Mouse (Mus musculus): ENCODE data around the gene Tuba8. TPM values are rescaled to one million over a fixed set of nuclear protein-coding genes. Genes with fewer than 3 reads are reported as not detected.

Tuba8 gene
- polyA plus RNA-seq, 1 experiment from 2014 or later = 0.35 TPM

GRCm38 (mm10) chr6:121218002-121218401 is 7.5 kb downstream of the Tuba8 start:
- WGBS = 95% methylated on average over 7 of the region's 7 CpGs

DNA sequence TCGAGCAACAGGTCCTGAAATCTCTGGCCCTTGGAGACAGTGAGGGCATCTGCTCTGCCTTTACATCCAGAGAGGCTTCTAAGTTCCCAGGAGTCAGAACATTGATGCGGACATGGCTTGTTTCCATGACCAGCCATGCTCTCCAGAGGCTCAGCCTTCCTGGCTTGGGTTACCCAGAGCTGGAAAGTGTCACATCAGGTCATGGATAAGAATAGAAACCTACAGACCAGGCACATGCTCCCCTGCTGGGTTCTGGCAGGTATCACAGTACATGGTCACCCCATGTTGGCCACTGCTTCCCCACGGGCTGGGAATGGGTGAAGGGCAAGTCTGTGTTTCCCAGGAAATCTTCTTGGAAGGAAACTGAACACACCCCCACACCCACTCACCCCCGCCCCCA is 8.9 kb downstream of the Tuba8 start:
- H3K4me1 ChIP-seq (replicated peaks; ENCODE audit: control insufficient read depth, insufficient read depth, low read length) = no peaks in the 10 kb centered on the region
- WGBS = 73% methylated on average over 4 of the region's 4 CpGs
- no peak overlapping the region for H3K27ac ChIP-seq (ENCODE audit: low read depth, low read length)
- ATAC-seq (replicated peaks; ENCODE audit: low FRiP score) = no peak
- no peaks in the 10 kb centered on the region for H3K27me3 ChIP-seq (ENCODE audit: control insufficient read depth, insufficient read depth, low read length)
- no peak overlapping the region for H3K4me2 ChIP-seq (ENCODE audit: low read depth, low read length, severe bottlenecking)
- no peak overlapping the region for H3K4me3 ChIP-seq (ENCODE audit: low read depth, low read length)
- H3K9ac ChIP-seq (ENCODE audit: low read length) = no peak overlapping the region
- no peaks in the 10 kb centered on the region for H3K9me3 ChIP-seq (ENCODE audit: control insufficient read depth, low read length)
- no peak for DNase-seq (ENCODE audit: low spot score)
- no peaks in the 10 kb centered on the region for H3K36me3 ChIP-seq (ENCODE audit: control insufficient read depth, insufficient read depth, low read length)

More at GRCm38 (mm10) chr6:121218002-121218401, 7.5 kb downstream of the Tuba8 start:
- no peaks in the 10 kb centered on the region for H3K27me3 ChIP-seq (ENCODE audit: control insufficient read depth, insufficient read depth, low read length)
- no peak for ATAC-seq (replicated peaks; ENCODE audit: low FRiP score)
- DNase-seq (ENCODE audit: low spot score) = no peak
- no peaks in the 10 kb centered on the region for H3K9me3 ChIP-seq (ENCODE audit: control insufficient read depth, low read length)
- no peaks in the 10 kb centered on the region for H3K4me1 ChIP-seq (replicated peaks; ENCODE audit: control insufficient read depth, insufficient read depth, low read length)
- H3K36me3 ChIP-seq (ENCODE audit: control insufficient read depth, insufficient read depth, low read length) = no peaks in the 10 kb centered on the region
- H3K4me3 ChIP-seq (ENCODE audit: low read depth, low read length) = no peak overlapping the region
- H3K4me2 ChIP-seq (ENCODE audit: low read depth, low read length, severe bottlenecking) = no peak overlapping the region
- no peak overlapping the region for H3K9ac ChIP-seq (ENCODE audit: low read length)
- no peak overlapping the region for H3K27ac ChIP-seq (ENCODE audit: low read depth, low read length)

DNA sequence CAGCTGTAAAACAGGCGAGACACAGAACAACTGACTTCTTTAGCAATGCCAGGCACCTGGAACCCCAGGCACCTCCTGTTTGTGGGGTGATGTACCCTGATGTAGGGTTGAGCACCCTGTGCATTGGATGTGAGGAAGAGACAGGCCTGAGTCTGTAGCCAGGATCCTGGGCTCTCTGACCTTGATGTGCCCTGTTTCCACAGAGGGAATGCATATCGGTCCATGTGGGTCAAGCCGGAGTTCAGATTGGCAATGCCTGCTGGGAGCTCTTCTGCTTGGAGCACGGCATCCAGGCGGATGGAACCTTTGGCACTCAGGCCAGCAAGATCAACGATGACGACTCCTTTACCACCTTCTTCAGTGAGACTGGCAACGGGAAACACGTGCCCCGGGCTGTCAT is 9.7 kb downstream of the Tuba8 start:
- H3K4me2 ChIP-seq (ENCODE audit: low read depth, low read length, severe bottlenecking) = no peak overlapping the region
- DNase-seq (ENCODE audit: low spot score) (no peak), ATAC-seq (replicated peaks; ENCODE audit: low FRiP score) (no peak)
- no peaks in the 10 kb centered on the region for H3K36me3 ChIP-seq (ENCODE audit: control insufficient read depth, insufficient read depth, low read length)
- WGBS = 87% methylated on average over 10 of the region's 10 CpGs
- no peaks in the 10 kb centered on the region for H3K27me3 ChIP-seq (ENCODE audit: control insufficient read depth, insufficient read depth, low read length)
- no peaks in the 10 kb centered on the region for H3K4me1 ChIP-seq (replicated peaks; ENCODE audit: control insufficient read depth, insufficient read depth, low read length)
- no peak overlapping the region for H3K4me3 ChIP-seq (ENCODE audit: low read depth, low read length)
- H3K9me3 ChIP-seq (ENCODE audit: control insufficient read depth, low read length) = no peaks in the 10 kb centered on the region
- H3K9ac ChIP-seq (ENCODE audit: low read length) = no peak overlapping the region
- H3K27ac ChIP-seq (ENCODE audit: low read depth, low read length) = no peak overlapping the region

DNA sequence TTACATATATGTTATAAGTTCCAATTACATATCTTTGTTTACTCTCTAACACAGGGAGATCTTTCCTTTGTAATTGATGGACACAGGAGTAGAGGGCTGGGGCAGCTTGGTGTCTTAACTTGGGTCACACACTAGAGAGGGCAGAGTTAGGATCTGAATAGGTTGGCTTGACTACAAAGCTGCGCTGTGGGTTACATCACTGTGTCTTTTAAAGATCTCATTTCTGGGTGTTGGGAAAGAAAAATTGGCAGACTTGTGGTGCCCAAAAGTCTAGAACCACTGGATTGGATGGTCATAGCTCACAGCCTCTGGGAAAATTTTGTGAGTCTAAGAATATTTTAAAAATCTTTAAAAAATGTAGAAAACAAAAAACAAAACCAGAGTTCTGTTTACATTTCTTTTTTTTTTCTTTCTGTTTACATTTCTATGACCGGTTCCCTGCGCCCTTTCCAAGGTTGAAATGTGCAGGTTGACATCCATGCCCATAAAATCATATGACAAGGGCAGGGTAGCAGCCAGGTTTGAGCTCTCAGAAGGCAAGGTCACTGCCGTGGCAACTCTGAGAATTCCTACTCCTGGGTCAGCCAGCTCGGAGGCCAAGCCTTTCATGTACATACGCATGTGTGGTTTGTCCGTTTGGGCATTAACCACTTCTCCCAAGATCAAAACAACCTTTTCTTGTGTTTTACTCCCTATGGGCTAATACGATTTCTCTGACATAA is 11.5 kb downstream of the Tuba8 start:
- Histone ChIP-seq H3K4me3 (ENCODE audit: low read depth, low read length) (no peak overlapping the region), H3K4me2 (ENCODE audit: low read depth, low read length, severe bottlenecking) (no peak overlapping the region), H3K9ac (ENCODE audit: low read length) (no peak overlapping the region), H3K27me3 (ENCODE audit: control insufficient read depth, insufficient read depth, low read length) (no peaks in the 10 kb centered on the region), H3K4me1 (replicated peaks; ENCODE audit: control insufficient read depth, insufficient read depth, low read length) (no peaks in the 10 kb centered on the region), H3K9me3 (ENCODE audit: control insufficient read depth, low read length) (no peaks in the 10 kb centered on the region), H3K36me3 (ENCODE audit: control insufficient read depth, insufficient read depth, low read length) (no peaks in the 10 kb centered on the region), H3K27ac (ENCODE audit: low read depth, low read length) (no peak overlapping the region)
- 90% methylated on average over 8 of the region's 8 CpGs for WGBS
- no peak for DNase-seq (ENCODE audit: low spot score)
- ATAC-seq (replicated peaks; ENCODE audit: low FRiP score) = no peak

- H3K4me2 ChIP-seq (ENCODE audit: low read depth, low read length, severe bottlenecking) = no peak overlapping the region
- 93% methylated on average over 14 of the region's 14 CpGs for WGBS
Measured at GRCm38 (mm10) chr6:121223001-121223400, 12.5 kb downstream of the Tuba8 start.

GRCm38 (mm10) chr6:121224067-121224466 is 13.6 kb downstream of the Tuba8 start:
- Histone ChIP-seq H3K9me3 (ENCODE audit: control insufficient read depth, low read length) (no peaks in the 10 kb centered on the region), H3K4me3 (ENCODE audit: low read depth, low read length) (no peak overlapping the region), H3K9ac (ENCODE audit: low read length) (no peak overlapping the region), H3K27ac (ENCODE audit: low read depth, low read length) (no peak overlapping the region), H3K27me3 (ENCODE audit: control insufficient read depth, insufficient read depth, low read length) (no peaks in the 10 kb centered on the region), H3K4me2 (ENCODE audit: low read depth, low read length, severe bottlenecking) (no peak overlapping the region), H3K4me1 (replicated peaks; ENCODE audit: control insufficient read depth, insufficient read depth, low read length) (no peaks in the 10 kb centered on the region), H3K36me3 (ENCODE audit: control insufficient read depth, insufficient read depth, low read length) (no peaks in the 10 kb centered on the region)
- DNase-seq (ENCODE audit: low spot score) (no peak), ATAC-seq (replicated peaks; ENCODE audit: low FRiP score) (no peak)
- 77% methylated on average over 5 of the region's 5 CpGs for WGBS

More at GRCm38 (mm10) chr6:121223001-121223400, 12.5 kb downstream of the Tuba8 start:
- no peak overlapping the region for H3K9ac ChIP-seq (ENCODE audit: low read length)
- H3K27me3 ChIP-seq (ENCODE audit: control insufficient read depth, insufficient read depth, low read length) = no peaks in the 10 kb centered on the region
- no peak for DNase-seq (ENCODE audit: low spot score)
- H3K36me3 ChIP-seq (ENCODE audit: control insufficient read depth, insufficient read depth, low read length) = no peaks in the 10 kb centered on the region
- ATAC-seq (replicated peaks; ENCODE audit: low FRiP score) = no peak
- no peaks in the 10 kb centered on the region for H3K4me1 ChIP-seq (replicated peaks; ENCODE audit: control insufficient read depth, insufficient read depth, low read length)
- H3K4me3 ChIP-seq (ENCODE audit: low read depth, low read length) = no peak overlapping the region
- H3K27ac ChIP-seq (ENCODE audit: low read depth, low read length) = no peak overlapping the region
- H3K9me3 ChIP-seq (ENCODE audit: control insufficient read depth, low read length) = no peaks in the 10 kb centered on the region

- no peaks in the 10 kb centered on the region for H3K27me3 ChIP-seq (ENCODE audit: control insufficient read depth, insufficient read depth, low read length)
- WGBS = 45% methylated on average over 6 of the region's 6 CpGs
- H3K4me3 ChIP-seq (ENCODE audit: low read depth, low read length) = no peak overlapping the region
- H3K9me3 ChIP-seq (ENCODE audit: control insufficient read depth, low read length) = no peaks in the 10 kb centered on the region
- DNase-seq (ENCODE audit: low spot score) = no peak
- H3K9ac ChIP-seq (ENCODE audit: low read length) = no peak overlapping the region
- no peaks in the 10 kb centered on the region for H3K4me1 ChIP-seq (replicated peaks; ENCODE audit: control insufficient read depth, insufficient read depth, low read length)
- no peak overlapping the region for H3K4me2 ChIP-seq (ENCODE audit: low read depth, low read length, severe bottlenecking)
- no peaks in the 10 kb centered on the region for H3K36me3 ChIP-seq (ENCODE audit: control insufficient read depth, insufficient read depth, low read length)
- no peak for ATAC-seq (replicated peaks; ENCODE audit: low FRiP score)
- no peak overlapping the region for H3K27ac ChIP-seq (ENCODE audit: low read depth, low read length)
Measured at GRCm38 (mm10) chr6:121224993-121225392, 14.5 kb downstream of the Tuba8 start.

GRCm38 (mm10) chr6:121226043-121226442 is 15.5 kb downstream of the Tuba8 start:
- WGBS = 72% methylated on average over 4 of the region's 4 CpGs
- DNase-seq (ENCODE audit: low spot score) (no peak), ATAC-seq (replicated peaks; ENCODE audit: low FRiP score) (no peak)
- H3K4me2 ChIP-seq (ENCODE audit: low read depth, low read length, severe bottlenecking) = no peak overlapping the region
- no peaks in the 10 kb centered on the region for H3K9me3 ChIP-seq (ENCODE audit: control insufficient read depth, low read length)
- no peak overlapping the region for H3K9ac ChIP-seq (ENCODE audit: low read length)
- no peak overlapping the region for H3K27ac ChIP-seq (ENCODE audit: low read depth, low read length)
- no peaks in the 10 kb centered on the region for H3K27me3 ChIP-seq (ENCODE audit: control insufficient read depth, insufficient read depth, low read length)
- no peak overlapping the region for H3K4me3 ChIP-seq (ENCODE audit: low read depth, low read length)
- H3K4me1 ChIP-seq (replicated peaks; ENCODE audit: control insufficient read depth, insufficient read depth, low read length) = no peaks in the 10 kb centered on the region
- H3K36me3 ChIP-seq (ENCODE audit: control insufficient read depth, insufficient read depth, low read length) = no peaks in the 10 kb centered on the region

DNA sequence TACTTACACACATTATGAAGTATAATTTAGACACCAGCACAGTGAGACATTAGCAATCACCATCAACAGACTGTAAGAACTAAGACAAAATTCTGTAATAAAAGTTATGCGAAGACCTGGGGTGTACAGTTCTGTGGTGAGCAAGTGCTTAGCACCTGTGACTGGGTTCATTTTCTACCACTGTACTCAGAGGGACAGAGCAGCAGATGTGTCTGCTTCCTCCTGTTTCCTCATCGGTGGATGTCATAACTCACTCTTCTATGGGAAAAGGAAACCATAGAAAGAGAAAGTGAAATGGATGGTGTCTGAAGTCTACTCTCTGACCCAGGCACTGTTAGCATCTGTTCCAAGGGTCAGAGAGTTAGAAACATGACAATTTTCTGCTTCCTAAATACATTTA is 16.2 kb downstream of the Tuba8 start:
- Histone ChIP-seq H3K4me3 (ENCODE audit: low read depth, low read length) (no peak overlapping the region), H3K36me3 (ENCODE audit: control insufficient read depth, insufficient read depth, low read length) (no peaks in the 10 kb centered on the region), H3K4me2 (ENCODE audit: low read depth, low read length, severe bottlenecking) (no peak overlapping the region), H3K9me3 (ENCODE audit: control insufficient read depth, low read length) (no peaks in the 10 kb centered on the region), H3K9ac (ENCODE audit: low read length) (no peak overlapping the region), H3K4me1 (replicated peaks; ENCODE audit: control insufficient read depth, insufficient read depth, low read length) (no peaks in the 10 kb centered on the region), H3K27ac (ENCODE audit: low read depth, low read length) (no peak overlapping the region), H3K27me3 (ENCODE audit: control insufficient read depth, insufficient read depth, low read length) (no peaks in the 10 kb centered on the region)
- DNase-seq (ENCODE audit: low spot score) (no peak), ATAC-seq (replicated peaks; ENCODE audit: low FRiP score) (no peak)
- 84% methylated on average over 2 of the region's 2 CpGs for WGBS
